Mouse (Mus musculus): ENCODE results near the gene Cysrt1. TPM values are rescaled to one million over a fixed set of nuclear protein-coding genes. Genes with fewer than 3 reads are reported as not detected.

The Cysrt1 gene
- polyA plus RNA-seq (2015; fragmentation: Nextera tagmentation; extraction: Ambion mirVana): 0.25 and 0.48 TPM in 2 replicates

DNA sequence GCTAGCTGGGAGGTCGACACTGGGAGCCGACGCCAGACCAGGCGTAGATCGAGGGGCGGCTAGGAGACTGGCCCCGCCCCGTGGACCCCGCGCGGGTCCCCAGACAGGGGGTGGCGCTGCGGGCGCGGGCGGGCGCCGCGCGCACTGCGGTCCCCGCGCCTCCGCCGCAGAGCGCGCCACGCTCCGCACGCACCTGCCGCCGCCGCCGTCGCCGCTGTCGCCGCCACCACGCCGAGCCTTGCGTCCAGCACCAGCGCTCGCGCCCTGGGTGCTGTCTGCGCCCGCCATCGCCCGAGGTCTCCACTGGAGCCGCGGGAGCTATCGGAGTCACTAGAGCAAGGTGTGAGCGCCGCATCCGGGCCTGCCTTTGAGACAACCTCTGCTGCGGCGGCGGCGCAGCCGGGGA, at the start of gene Cysrt1, which contains the start of gene Rnf208:
Cysrt1 (minus strand) TSS at position 352 of the 406 bp plus-strand sequence.
Rnf208 (plus strand) TSS at position 155 of the 406 bp plus-strand sequence.
- Histone ChIP-seq H3K27me3 (ENCODE audit: control insufficient read depth, insufficient read depth, low read depth, low read length) (no peaks in the 10 kb centered on the region), H3K36me3 (ENCODE audit: control insufficient read depth, insufficient read depth, low read length) (peaks cover 5% of the 10 kb centered on the region; the same call in 1 of the 2 replicates), H3K9ac (ENCODE audit: low read depth, low read length) (peak within 1 kb of the TSS; percentile 96), H3K4me3 (ENCODE audit: low read depth, low read length) (peak within 1 kb of the TSS; percentile 77), H3K4me2 (ENCODE audit: low read length) (peak within 1 kb of the TSS; percentile 92), H3K4me1 (ENCODE audit: control insufficient read depth, insufficient read depth, low read length) (peaks cover 20% of the 10 kb centered on the region), H3K9me3 (replicated peaks; ENCODE audit: control insufficient read depth, low read length, poor library complexity, severe bottlenecking) (no peaks in the 10 kb centered on the region), H3K27ac (ENCODE audit: low read length) (peak within 1 kb of the TSS; percentile 82)
- WGBS: 0% methylated on average over 33 of the region's 59 CpGs
- peak; percentile 61 for ATAC-seq

DNA sequence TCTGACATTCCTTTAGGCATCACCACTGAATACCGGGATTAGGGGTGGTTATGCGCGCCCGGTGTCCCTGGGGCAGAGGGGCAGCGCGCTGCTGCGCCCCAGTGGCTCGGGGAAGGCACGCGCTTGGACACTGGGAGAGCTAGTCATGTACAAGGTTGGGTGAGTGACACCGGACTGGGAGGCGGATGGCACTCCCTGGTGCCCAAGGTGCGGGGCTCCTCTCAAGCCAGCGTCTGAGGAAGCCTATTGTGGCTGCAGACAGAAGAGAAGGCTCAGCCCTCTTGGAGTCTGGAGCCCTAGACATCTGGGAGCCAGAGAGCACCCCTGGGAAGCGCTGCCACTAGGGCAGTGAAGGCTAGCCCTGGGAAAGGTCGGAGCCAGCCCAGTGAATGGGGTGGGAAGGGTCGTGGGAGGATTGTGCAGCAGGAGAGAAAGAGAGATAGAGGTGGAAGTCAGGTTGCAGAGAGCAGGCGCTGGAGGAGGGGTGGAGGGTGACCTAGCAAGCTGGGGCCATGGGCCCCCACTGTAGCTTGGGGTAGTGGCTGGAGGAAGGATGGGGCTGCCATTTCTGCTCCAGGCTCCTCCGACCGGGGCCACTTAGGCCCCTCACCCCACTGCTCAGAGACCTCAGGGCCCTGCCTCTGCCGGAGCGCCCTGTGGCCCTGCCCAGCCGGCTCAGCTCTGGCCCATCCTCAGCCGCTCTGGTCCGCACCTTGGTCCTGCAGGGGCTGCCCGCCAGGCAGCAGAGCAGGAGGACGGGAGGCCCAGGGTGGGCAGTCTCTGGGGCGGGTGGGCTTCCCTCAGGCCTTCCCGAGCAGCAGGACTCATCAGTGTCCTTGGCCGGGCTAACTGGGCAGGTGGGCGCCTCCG, 49.2 kb upstream of the Cysrt1 start:
- Histone ChIP-seq H3K4me1 (ENCODE audit: control insufficient read depth, insufficient read depth, low read length) (peaks cover 23% of the 10 kb centered on the region), H3K27me3 (ENCODE audit: control insufficient read depth, insufficient read depth, low read depth, low read length) (peaks cover 62% of the 10 kb centered on the region), H3K27ac (ENCODE audit: low read length) (no peak overlapping the region), H3K36me3 (ENCODE audit: control insufficient read depth, insufficient read depth, low read length) (peaks cover 21% of the 10 kb centered on the region), H3K9ac (ENCODE audit: low read depth, low read length) (no peak overlapping the region; the same call in 1 of the 2 replicates), H3K4me2 (ENCODE audit: low read length) (peak overlapping the region; percentile 35), H3K4me3 (ENCODE audit: low read depth, low read length) (peak overlapping the region; percentile 5; the same call in 1 of the 2 replicates), H3K9me3 (replicated peaks; ENCODE audit: control insufficient read depth, low read length, poor library complexity, severe bottlenecking) (no peaks in the 10 kb centered on the region)
- ATAC-seq: no peak
- WGBS: 7% methylated on average over 30 of the region's 32 CpGs

DNA sequence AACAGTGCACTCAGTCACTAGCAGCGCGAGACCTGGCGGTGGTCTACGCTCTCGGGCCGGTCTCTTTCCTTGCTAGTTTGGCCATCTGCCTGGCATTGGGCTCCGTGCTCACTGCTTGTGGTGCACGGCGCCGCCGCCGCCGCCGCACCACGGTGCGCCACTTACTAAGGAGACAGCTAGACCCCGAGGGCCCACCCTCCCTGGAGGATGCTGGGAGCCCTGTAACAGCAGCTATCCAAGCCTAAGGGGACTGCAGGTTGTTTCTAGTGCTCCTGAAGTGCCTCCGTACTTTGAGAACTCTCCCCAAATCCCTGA, 48.5 kb upstream of the Cysrt1 start:
- Histone ChIP-seq H3K4me2 (ENCODE audit: low read length) (peak overlapping the region; percentile 35), H3K9ac (ENCODE audit: low read depth, low read length) (peak overlapping the region; percentile 42; the same call in 1 of the 2 replicates), H3K27ac (ENCODE audit: low read length) (no peak overlapping the region), H3K4me1 (ENCODE audit: control insufficient read depth, insufficient read depth, low read length) (peaks cover 23% of the 10 kb centered on the region), H3K9me3 (replicated peaks; ENCODE audit: control insufficient read depth, low read length, poor library complexity, severe bottlenecking) (no peaks in the 10 kb centered on the region), H3K36me3 (ENCODE audit: control insufficient read depth, insufficient read depth, low read length) (peaks cover 18% of the 10 kb centered on the region; the same call in 1 of the 2 replicates), H3K27me3 (ENCODE audit: control insufficient read depth, insufficient read depth, low read depth, low read length) (peaks cover 62% of the 10 kb centered on the region), H3K4me3 (ENCODE audit: low read depth, low read length) (peak overlapping the region; percentile 5)
- 1% methylated on average over 18 of the region's 18 CpGs for WGBS
- ATAC-seq: peak; percentile 29

DNA sequence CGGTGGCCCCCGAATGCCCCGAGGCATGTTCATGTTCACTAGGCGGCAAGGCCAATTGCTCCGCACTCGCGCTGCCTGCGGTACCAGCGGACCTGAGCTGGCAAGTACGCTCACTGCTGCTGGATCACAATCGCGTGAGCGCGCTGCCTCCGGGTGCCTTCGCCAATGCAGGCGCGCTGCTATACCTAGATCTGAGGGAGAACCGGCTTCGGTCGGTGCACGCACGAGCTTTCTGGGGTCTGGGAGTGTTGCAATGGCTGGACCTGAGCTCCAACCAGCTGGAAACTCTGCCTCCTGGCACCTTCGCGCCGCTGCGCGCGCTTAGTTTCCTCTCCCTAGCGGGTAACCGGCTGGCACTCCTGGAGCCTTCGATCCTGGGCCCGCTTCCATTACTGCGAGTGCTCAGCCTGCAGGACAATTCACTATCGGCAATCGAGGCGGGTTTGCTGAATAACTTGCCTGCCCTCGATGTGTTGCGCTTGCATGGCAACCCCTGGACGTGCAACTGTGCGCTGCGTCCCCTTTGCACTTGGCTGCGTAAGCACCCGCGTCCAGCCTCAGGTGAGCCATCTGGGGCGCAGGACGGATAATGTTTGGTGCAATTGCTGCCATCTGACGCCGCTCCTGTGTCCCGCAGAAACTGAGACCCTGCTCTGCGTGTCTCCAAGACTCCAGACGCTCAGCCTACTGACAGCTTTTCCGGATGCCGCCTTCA, 48.0 kb upstream of the Cysrt1 start:
- H3K4me2 ChIP-seq (ENCODE audit: low read length): peak overlapping the region; percentile 35
- H3K27me3 ChIP-seq (ENCODE audit: control insufficient read depth, insufficient read depth, low read depth, low read length): peaks cover 62% of the 10 kb centered on the region
- 1% methylated on average over 54 of the region's 54 CpGs for WGBS
- peak overlapping the region; percentile 5 for H3K4me3 ChIP-seq (ENCODE audit: low read depth, low read length)
- H3K9me3 ChIP-seq (replicated peaks; ENCODE audit: control insufficient read depth, low read length, poor library complexity, severe bottlenecking): no peaks in the 10 kb centered on the region
- ATAC-seq: peak; percentile 65
- peaks cover 23% of the 10 kb centered on the region for H3K4me1 ChIP-seq (ENCODE audit: control insufficient read depth, insufficient read depth, low read length)
- H3K36me3 ChIP-seq (ENCODE audit: control insufficient read depth, insufficient read depth, low read length): peaks cover 18% of the 10 kb centered on the region
- no peak overlapping the region for H3K27ac ChIP-seq (ENCODE audit: low read length)
- H3K9ac ChIP-seq (ENCODE audit: low read depth, low read length): peak overlapping the region; percentile 42; the same call in 1 of the 2 replicates

DNA sequence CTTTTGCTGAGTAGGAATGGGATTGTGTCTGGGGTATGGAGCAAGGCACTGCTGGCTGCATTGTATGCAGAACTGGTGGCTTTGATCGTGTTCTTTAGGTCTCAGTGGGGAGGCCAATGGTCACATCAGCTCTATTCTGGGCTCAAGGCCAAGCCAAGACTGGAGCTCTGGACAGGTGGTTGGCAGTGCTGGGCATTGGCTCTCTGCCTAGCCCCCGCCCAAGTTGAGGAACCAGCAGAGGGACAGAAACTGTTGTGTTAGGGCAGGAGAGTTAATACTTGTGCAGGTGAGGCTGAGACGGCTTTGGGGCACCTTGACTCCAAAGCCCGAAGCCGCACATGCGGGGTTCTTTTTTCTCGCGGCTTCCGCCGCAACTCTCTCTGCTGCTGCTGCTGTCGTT, 47.4 kb upstream of the Cysrt1 start, which contains the start of gene Lrrc26:
Lrrc26 (plus strand) TSS at position 265 of the 400 bp plus-strand sequence.
- ATAC-seq: no peak
- no peaks in the 10 kb centered on the region for H3K9me3 ChIP-seq (replicated peaks; ENCODE audit: control insufficient read depth, low read length, poor library complexity, severe bottlenecking)
- H3K4me1 ChIP-seq (ENCODE audit: control insufficient read depth, insufficient read depth, low read length): peaks cover 23% of the 10 kb centered on the region
- peaks cover 58% of the 10 kb centered on the region for H3K27me3 ChIP-seq (ENCODE audit: control insufficient read depth, insufficient read depth, low read depth, low read length)
- peaks cover 19% of the 10 kb centered on the region for H3K36me3 ChIP-seq (ENCODE audit: control insufficient read depth, insufficient read depth, low read length)
- H3K4me3 ChIP-seq (ENCODE audit: low read depth, low read length): peak within 1 kb of the TSS; percentile 5
- peak within 1 kb of the TSS; percentile 42; the same call in 1 of the 2 replicates for H3K9ac ChIP-seq (ENCODE audit: low read depth, low read length)
- H3K4me2 ChIP-seq (ENCODE audit: low read length): peak within 1 kb of the TSS; percentile 35
- no peak within 1 kb of the TSS for H3K27ac ChIP-seq (ENCODE audit: low read length)
- 6% methylated on average over 11 of the region's 11 CpGs for WGBS

DNA sequence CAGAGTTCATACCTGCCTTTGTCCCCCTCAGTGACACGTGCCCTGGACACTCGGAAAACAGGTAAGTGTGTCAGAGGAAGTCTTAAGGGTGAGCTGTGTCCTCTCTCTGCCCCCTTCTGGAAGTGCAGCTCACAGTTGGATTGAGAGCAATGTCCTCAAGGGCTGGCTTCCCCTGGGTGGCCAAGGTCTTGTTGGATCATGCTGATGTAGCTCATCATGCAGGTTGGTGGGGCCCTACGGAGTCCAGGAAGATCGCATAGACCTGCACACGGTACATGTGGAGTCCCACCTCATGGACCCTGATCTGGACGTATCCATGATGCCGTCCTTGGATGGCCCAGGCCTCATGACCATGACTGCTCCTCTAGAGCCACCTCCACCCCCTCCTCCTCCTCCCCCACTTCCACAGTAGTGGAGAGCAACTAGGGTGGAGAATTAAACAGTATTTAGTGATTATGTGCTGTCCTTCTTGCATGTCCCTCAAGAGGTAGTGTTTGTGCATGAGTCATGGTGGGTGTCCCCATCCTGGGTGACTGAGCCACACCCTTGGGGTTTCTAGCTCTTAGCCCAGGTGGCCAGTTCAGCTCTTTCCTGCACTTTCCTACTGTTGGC, 46.6 kb upstream of the Cysrt1 start:
- peaks cover 23% of the 10 kb centered on the region for H3K4me1 ChIP-seq (ENCODE audit: control insufficient read depth, insufficient read depth, low read length)
- H3K4me3 ChIP-seq (ENCODE audit: low read depth, low read length): no peak overlapping the region
- peaks cover 19% of the 10 kb centered on the region for H3K36me3 ChIP-seq (ENCODE audit: control insufficient read depth, insufficient read depth, low read length)
- no peak overlapping the region for H3K27ac ChIP-seq (ENCODE audit: low read length)
- H3K9ac ChIP-seq (ENCODE audit: low read depth, low read length): no peak overlapping the region
- H3K27me3 ChIP-seq (ENCODE audit: control insufficient read depth, insufficient read depth, low read depth, low read length): peaks cover 50% of the 10 kb centered on the region
- 86% methylated on average over 7 of the region's 7 CpGs for WGBS
- no peak for ATAC-seq
- H3K4me2 ChIP-seq (ENCODE audit: low read length): no peak overlapping the region
- no peaks in the 10 kb centered on the region for H3K9me3 ChIP-seq (replicated peaks; ENCODE audit: control insufficient read depth, low read length, poor library complexity, severe bottlenecking)

DNA sequence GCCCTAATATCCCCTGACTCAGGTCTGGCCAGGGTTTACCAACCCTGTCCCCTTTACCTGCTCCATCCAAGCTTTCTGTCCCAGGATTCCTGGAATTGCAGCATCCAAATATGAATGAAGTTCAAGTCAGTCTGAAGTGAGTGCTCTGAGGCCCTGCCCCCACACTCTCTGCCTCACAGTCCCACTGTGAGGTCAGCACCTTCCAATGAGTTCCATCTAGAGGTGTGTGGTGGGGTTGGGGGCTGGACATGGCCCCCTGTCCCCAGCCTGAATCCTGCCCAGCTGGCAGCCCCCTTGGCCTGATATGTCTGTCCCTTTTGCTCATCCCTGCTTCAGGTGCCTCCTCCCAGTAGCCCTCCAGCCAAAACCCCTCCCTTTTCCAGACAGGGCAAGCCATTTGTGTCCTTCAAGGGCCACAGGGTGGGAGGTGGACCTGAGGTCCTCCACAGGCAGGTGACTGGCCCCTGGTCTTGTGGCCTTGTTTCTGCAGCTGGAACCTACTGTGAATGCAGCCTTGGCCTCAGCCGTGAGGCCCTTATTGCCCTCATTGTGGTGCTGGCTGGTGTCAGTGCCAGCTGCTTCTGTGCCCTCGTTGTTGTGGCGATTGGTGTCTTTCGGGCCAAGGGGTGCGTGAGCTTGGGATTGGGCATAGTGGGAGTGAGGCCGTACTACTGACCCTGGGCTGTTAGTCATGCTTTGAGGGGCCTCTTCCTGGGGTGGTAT, 45.8 kb upstream of the Cysrt1 start, which contains the start of gene Tmem210:
Tmem210 (plus strand) TSS at position 219 of the 723 bp plus-strand sequence.
- H3K27me3 ChIP-seq (ENCODE audit: control insufficient read depth, insufficient read depth, low read depth, low read length): peaks cover 43% of the 10 kb centered on the region

More for the DNA sequence above, 45.8 kb upstream of the Cysrt1 start, which contains the start of gene Tmem210:
- H3K27ac ChIP-seq (ENCODE audit: low read length): no peak within 1 kb of the TSS
- no peaks in the 10 kb centered on the region for H3K9me3 ChIP-seq (replicated peaks; ENCODE audit: control insufficient read depth, low read length, poor library complexity, severe bottlenecking)
- no peak within 1 kb of the TSS for H3K9ac ChIP-seq (ENCODE audit: low read depth, low read length)
- H3K36me3 ChIP-seq (ENCODE audit: control insufficient read depth, insufficient read depth, low read length): peaks cover 19% of the 10 kb centered on the region
- H3K4me1 ChIP-seq (ENCODE audit: control insufficient read depth, insufficient read depth, low read length): peaks cover 23% of the 10 kb centered on the region
- H3K4me3 ChIP-seq (ENCODE audit: low read depth, low read length): no peak within 1 kb of the TSS
- no peak within 1 kb of the TSS for H3K4me2 ChIP-seq (ENCODE audit: low read length)
- 81% methylated on average over 6 of the region's 6 CpGs for WGBS
- no peak for ATAC-seq
